Mouse (Mus musculus) mesoderm, embryonic 11.5 days (tissue): Measurements from ENCODE around the gene Ppp1cb.
A peak's percentile ranks its signal among the peaks of the same experiment; 100 is the strongest.

Experiments
- DNase-seq: peaks from one replicate; pipeline ENCODE4 v3.0.0-alpha.2; 2012; ENCODE audit warnings: low read depth, low spot score

The Ppp1cb gene

DNA sequence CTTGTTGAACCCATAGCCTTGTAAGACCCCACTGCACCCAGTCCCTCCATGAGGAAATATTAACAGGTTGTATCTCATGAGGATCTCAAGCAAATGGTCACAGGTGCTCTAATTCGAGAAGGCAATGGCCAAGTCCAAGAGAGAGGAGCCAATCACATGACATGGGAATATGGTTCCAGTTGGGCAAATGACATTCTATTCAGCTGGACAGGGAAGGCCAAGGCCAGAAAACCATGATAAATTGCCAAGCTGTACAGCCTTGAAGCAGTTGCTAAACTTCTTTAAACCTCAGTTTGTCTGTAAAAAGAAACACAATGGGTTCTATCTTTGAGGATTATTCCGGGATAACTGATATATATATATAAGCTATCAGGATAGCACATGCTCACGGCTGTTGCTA is 14.7 kb upstream of the Ppp1cb start:
- no peak for DNase-seq

DNA sequence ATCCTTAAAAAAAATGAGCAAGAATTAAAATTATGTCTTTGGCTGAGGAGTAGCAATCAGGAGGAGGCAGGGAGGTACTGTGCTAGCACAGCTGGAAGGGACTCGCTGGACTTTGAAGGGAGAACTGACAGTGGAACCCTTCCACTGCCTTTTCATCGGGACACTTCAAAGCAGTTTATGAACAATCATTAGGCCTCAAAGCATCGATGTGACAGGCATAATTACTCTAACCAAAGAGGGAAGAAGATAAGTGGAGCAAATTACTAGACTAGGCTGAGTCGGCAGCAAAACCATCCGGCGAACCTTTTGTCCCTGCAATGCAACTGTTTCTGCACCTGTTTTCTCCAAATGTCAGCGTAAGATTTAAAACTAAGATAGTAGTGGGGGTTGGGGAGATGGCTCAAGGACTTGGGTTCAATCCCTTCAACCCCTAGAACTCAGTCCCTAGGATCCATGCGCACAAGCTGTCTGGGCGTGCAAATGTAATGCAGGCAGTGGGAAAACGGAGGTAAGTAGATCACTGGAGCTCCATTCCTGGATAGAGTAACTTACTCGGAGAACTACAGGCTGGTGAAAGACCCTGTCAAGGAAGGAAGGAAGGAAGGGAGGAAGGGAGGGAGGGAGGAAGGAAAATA is 13.2 kb upstream of the Ppp1cb start:
- DNase-seq = no peak

DNA sequence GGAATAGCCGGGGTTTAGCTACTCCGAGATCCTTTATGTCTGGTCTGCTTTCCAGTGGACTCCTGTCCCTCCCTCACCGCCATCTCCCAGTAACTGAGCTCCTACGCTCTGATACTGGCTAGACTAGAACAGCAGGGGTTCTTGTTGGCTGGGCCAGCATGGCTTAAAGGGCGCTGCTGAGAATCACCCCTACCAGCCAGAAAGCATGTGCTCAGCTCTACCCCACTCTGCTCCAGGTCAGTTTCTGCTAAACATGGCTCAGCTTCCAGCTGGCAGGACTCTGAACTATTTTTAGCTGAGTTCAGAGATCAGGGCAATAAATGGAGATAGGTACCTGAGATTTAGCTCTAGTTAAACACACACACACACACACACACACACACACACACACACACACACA is 12.2 kb upstream of the Ppp1cb start:
- no peak for DNase-seq

DNA sequence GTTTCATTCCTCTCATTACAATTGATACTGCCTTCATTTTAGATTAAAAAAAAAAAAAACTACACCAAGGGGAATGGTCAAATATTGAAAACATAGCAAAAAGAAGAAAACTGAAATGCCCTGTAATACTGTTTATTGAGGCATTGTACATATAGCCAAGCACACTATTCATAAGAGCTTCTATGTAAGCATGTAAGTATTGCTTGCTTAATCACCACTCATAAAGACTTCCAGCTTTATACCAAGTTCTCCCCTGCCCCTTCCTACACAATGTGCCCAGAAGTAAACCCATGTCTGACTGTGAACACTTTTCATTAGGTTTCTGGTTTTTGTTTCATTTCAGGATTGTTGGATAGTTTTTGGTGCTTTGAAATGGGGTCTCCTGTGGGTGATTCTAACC is 11.8 kb upstream of the Ppp1cb start:
- no peak for DNase-seq

DNA sequence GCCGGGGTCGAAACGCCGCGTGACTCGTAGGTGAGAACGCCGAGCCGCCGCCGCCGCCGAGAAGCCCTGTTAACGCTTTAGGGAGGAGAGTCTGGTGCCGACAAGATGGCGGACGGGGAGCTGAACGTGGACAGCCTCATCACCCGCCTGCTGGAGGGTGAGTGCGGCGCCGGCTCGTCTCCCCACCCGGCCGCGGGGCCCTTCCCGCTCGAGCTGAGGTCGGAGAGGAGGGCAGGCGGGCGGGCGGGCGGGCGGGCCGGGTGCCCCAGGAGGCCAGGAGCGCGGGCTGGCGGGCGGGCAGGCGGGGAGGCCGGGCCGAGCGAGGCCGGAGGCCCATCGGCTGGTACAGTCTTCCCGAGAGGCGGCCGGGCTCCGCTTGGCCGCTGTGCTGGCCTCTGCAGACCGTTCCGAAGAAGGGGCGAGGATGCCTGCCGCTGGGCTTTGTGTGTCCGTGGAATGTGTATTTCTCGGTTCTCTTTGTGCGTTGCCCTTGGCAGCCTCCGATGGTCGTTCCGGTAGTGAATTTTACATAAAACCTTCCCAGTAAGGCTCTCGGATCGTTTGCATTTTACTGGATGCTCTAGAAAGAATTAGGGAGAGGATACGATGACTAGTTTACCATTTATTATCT is 723 bp downstream of the Ppp1cb start:
- peak; percentile 59 for DNase-seq

DNA sequence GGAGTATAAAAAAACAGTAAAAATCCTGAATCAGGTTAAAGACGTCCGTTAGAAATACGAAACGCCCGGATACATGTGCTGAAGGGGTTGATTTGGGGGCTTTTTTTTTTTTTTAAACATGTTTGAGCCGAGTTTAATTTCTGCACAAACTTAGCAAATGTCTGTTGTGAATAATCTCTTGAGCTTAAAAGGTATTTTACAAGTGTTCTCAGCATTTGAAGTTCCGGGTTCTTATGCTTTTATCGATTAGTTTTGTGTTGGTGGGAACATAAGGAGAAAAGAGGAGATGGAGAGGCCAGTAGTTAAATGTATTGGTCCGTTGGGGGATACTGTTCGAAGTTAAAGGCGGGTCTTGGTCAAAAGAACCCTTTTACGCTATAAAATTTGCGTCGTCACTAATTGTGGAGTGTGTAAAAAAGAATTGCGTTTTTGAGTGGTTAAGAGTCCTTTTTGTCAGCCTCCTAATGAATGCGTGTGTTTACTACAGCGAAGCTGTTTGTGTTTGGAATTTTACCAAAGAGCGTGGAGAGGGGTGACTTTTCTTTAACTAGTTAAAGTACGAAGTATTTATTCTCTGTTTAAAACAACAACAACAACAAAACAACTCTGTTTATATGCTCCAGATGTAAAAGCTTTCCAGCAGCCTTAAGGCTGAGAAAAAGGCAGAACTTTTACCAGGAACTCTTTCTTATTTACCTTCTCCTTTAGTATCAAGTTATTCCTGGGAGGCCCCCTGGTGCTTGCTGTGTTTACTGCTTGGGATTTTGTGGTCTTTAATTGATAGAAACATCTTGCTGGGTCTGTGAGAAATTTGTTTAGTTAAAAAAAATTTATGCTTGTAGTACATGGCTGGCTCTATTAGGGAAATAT is 1.5 kb downstream of the Ppp1cb start:
- DNase-seq = peak; percentile 37

DNA sequence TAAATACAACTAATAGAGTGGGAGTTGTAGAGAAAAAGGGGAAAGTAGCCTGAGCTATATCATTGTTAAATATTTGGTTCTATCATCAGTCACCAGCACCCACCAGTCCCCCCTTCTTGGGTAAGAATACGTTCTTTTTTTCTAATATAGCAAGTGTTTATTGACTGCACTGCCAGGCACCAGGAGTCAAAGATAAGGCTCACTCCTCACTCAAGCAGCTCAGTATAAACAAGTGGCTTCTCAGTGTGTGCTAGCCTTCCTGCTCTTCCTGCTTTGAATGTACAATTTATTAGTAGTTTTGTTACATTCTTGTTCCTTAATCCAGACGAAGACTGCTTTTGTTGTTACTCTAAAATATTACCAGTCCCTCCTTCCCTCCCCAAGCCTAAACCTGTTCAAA is 2.3 kb downstream of the Ppp1cb start:
- no peak for DNase-seq

DNA sequence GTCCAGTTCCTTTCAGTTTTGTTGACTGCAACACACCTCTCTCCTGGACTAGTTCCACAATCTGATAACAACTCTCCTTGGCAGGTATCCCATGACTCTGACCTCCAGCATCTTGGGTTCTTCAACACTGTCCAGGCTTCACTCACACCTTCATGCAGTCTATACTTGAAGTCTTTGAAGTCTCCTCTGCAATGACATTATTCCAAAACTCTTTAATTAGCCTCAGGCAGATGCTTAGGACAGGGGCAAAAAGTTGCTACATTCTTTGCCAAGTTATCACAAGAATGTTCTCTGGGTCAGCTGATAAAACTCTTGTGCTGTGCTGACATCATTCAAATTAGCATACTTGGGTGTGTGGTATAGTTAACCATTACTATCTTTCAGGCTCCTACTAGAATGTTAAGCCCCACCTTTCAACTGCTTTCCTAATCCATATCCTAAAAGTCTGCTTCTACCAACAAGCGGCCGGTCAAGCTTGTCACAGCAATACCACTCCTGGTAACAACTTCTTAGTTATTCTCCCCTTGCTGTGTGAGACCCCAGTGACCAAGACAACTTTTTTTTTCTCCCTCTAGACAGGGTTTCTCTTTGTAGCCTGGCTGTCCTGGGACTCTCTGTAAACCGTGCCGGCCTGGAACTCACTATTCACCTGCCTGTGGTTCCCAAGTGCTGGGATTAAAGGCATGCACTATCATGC is 13.8 kb downstream of the Ppp1cb start:
- no peak for DNase-seq

DNA sequence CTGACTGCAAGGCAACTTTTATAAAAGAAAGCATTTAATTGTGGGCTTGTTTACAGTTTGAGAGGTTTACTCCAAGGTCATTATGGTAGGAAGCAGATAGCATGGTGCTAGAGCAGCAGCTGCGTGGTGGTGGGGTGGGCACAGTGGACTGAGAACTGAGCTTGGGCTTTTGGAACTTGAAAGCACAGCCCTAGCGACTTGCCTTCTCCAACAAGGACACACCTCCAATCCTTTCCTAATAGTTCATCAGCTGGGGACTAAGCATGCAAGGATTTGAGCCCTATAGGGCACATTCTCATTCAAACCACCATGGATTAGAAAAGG is 14.3 kb downstream of the Ppp1cb start:
- DNase-seq = no peak

DNA sequence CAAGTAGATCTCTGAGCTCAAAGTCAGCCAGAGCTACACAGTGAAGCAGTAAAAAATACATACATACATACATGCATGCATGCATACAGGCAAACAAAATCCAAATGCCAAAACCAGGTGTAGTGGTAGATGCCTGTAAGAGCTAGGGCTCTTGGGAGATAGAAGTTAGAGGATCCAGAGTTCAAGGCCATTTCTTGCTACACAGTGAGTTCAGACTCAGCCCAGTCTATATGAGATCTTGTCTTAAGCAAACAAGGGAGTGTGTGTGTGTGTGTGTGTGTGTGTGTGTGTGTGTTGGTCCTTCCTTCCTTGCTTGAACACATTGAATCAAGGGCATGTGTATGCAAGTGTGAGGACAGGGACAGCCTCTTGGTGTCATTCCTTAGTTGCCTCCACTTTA is 17.9 kb downstream of the Ppp1cb start:
- no peak for DNase-seq

DNA sequence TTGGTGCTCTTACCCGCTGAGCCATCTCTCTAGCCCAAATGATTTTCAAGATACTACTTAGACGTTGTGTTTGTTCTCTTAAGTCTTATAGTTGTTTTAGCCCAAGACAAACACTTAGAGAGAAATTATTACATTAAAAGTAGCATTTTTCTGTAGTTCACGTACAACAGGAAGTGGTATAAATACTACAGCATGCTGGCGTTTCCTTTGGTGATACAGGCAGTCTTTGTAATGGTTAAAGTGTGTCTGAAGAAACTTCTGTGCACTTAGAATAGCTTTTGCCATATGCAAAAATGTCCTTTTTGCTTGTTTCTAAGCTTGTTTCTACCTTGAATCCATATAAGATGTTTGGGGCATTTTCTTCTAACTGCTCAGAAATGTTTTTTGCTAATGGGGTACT is 20.3 kb downstream of the Ppp1cb start:
- no peak for DNase-seq

DNA sequence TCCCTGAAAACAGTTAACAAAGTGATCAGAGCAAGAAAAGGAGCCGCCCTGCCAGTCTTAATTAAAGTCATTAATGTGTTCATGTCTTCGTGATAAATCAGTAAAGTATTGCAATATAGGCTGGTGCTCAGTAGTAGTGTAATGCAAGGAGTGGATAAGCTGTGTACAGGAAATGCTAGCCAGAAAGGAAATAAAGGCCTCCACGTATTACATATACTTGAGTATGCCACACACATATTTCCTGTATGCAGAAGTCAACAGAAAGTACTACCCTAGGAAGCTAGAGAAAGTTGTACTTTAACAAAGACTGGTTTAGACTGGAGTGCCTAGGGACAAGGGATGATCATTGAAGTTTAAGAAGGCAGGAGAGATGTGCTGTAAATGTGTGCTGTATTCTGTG is 26.8 kb downstream of the Ppp1cb start:
- DNase-seq = no peak

DNA sequence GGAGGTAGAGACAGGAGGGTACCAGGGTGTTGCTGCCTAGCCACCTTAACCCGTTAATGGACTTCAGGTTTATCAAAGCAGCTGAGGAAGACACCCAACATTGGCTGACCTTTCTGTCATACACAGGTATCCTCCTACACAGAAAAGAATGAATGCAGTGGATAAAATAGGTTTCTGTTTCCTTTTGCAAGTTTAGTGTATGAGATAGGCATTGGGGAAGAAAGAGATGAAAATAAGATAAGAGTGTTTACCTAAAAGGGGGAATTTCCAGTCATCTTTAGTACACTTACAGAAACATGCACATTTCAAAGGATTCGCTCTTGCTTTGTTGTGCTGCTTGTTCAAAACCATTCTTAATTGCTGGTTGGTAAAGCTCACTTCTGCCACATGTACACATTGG is 29.4 kb downstream of the Ppp1cb start:
- no peak for DNase-seq

DNA sequence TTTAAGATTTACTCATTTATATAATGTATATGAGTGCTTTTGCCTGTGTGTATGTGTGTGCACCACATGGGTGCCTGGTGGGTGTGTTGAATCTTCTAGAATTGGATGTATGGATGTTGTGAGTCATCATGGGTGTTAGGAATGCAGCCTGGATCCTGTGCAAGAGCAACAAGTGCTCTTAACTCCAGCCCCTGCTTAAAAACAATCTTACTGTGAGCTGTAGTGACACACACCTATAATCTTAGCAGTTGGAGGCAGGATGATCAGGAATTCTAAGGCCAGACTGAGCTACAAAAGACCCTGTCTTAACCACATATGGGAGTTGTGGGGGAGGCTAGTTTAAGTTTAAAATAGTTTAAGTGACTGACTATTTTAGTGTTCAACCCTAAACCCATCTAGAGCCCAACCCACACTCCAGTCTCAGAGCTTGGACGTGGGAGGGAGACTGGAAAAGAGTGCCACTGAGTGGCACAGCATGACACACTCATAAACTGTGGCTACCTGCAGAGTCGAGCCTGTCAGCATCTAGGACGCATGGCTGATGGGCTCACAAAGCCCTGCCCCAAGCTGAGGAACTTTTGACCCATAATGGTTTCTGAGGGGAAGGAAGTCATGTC is 35.5 kb downstream of the Ppp1cb start:
- no peak for DNase-seq

DNA sequence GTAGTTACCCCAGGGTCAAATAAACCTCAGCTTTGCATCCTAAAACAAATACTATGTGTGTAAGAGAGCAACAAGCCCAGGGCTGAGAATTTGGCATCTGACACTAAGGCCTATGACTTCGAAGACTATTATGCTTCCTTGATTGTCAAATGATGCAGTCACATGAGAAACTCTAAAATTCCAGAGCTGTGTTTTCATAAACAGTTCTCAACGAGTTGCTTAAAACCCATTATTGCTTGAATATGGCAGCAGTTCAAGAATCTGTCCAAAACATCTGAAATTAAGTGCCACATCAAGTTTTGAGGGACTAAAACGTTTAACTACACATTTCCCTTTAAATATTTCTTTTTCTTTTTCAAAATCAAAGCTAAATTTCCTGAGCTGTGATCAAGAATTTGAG is 50.1 kb downstream of the Ppp1cb start:
- DNase-seq = no peak

DNA sequence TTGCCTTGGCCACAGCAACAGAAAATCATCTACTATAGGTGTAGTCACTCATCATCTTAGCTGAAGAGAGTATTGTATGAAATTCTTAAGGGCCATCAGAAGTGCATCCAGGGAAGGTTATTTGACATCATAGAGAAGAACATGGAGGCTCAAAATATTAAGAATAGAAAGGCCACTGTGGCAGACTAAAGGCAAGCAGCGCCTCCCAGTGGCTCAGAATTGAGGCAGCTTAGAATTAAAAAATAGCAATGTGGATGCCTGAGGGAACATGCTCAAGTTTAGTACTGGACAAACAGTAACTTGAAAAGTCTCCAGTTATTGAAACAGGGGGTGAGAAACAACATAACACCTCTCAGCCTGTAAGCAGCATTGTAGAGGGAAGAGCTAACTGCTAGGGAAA is 61.7 kb downstream of the Ppp1cb start:
- no peak for DNase-seq

DNA sequence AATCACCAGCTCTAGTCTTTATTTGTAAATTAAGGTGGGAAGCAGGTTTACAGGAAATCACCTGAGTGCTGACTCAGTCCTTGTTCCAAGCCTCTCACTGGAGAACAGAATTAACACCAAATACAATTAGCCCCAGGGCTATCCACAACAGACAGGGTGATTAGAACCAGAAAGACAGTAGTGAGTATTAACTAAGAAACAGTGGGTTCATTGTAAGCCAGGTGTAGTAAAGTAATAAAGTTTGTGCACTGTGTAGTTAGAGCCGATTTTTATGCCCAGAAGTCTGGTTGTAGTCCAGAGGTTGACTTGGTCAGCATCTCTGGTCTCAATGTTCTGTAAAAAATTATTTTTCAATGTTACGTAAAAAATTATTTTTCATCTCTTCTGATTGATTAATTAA is 90.8 kb downstream of the Ppp1cb start:
- DNase-seq = no peak

DNA sequence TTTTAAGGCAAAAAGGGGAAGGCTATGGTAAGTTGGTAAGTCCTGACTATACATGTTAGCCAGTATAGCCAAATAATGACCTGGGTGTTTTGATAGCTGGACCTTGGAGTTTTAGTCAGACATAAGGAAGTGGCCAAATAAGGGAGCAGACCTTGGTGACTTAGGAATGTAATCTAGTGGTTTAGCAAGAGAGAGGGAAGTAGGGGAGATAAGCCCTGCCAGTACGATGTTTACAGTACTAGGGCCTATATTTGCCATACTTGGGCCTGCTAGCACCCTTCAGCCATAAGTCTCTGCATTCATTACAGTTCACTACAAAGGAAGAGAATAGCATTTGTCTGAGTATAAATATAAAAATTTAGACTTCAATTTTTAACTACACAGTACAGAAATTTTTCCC is 106.1 kb downstream of the Ppp1cb start:
- no peak for DNase-seq
